Mouse (Mus musculus) kidney, adult 2 months (tissue): ENCODE measurements at regions not wholly inside any gene's neighbourhood (a gene's known extent, or its start where the extent isn't known, plus 50 kb on each side); places are given as distances from the start of the nearest gene placed in this dataset.

Experiments used
- CTCF ChIP-seq: fragments of 200-500 bp; conservative IDR thresholded peaks from 2 replicates; pipeline ENCODE4 v1.5.1; 2011; ENCODE audit warnings: low read depth, mild to moderate bottlenecking, control low read depth, low read length, moderate library complexity, mixed read lengths; ENCODE audit not compliant: insufficient read depth, insufficient read length
- POLR2A ChIP-seq: fragments of 200-500 bp; IDR thresholded peaks from one replicate; pipeline ENCODE4 v1.6.1; 2011; ENCODE audit warnings: low read depth, low read length, control low read depth

GRCm38 (mm10) chr1:193551340-193551739, 181.2 kb upstream of the Camk1g start:
- TF ChIP-seq CTCF, result no peak
- no peak for TF ChIP-seq POLR2A
